Mouse (Mus musculus) hindbrain, postnatal 0 days (tissue): ENCODE results near the gene Ttc28. TPM values are rescaled to one million over a fixed set of nuclear protein-coding genes. Genes with fewer than 3 reads are reported as not detected.

Experiments
- ATAC-seq: fragments of 200-750 bp; cut with Nextera tagmentation; 2 replicates; pipeline ENCODE4 v1.8.0; 2017; ENCODE audit warnings: mild to moderate bottlenecking, moderate TSS enrichment, moderate library complexity
- DNase-seq: peaks from one replicate; pipeline ENCODE4 v3.0.0-alpha.2; 2015; ENCODE audit warnings: low spot score
- H3K27ac ChIP-seq: fragments of 300-500 bp; sonication (generic); 2 replicates; pipeline ENCODE4 v1.5.1; 2014; ENCODE audit warnings: mild to moderate bottlenecking
- H3K27me3 ChIP-seq: fragments of 300-500 bp; sonication (generic); 2 replicates; pipeline ENCODE4 v1.6.1; 2014; ENCODE audit warnings: low read length, mixed read lengths; ENCODE audit not compliant: insufficient read depth
- H3K36me3 ChIP-seq: fragments of 300-500 bp; sonication (generic); 2 replicates; pipeline ENCODE4 v1.6.1; 2014; ENCODE audit warnings: low read length, mixed read lengths; ENCODE audit not compliant: insufficient read depth
- H3K4me1 ChIP-seq: fragments of 300-500 bp; sonication (generic); 2 replicates; pipeline ENCODE4 v1.6.1; 2014; ENCODE audit warnings: antibody characterized with exemption, low read length, mixed read lengths; ENCODE audit not compliant: insufficient read depth
- H3K4me2 ChIP-seq: fragments of 300-500 bp; sonication (generic); 2 replicates; pipeline ENCODE4 v1.6.1; 2014; ENCODE audit warnings: low read depth, mild to moderate bottlenecking, low read length, moderate library complexity, mixed read lengths
- H3K4me3 ChIP-seq: fragments of 300-500 bp; sonication (generic); 2 replicates; pipeline ENCODE4 v1.5.1; 2014; ENCODE audit warnings: low read length
- H3K9ac ChIP-seq: fragments of 300-500 bp; sonication (generic); replicated peaks from 2 replicates; pipeline ENCODE4 v1.6.1; 2014; ENCODE audit warnings: mild to moderate bottlenecking, low read length, moderate library complexity, mixed read lengths
- H3K9me3 ChIP-seq: fragments of 300-500 bp; sonication (generic); 2 replicates; pipeline ENCODE4 v1.6.1; 2016; ENCODE audit warnings: low read length, mixed read lengths
- CTCF ChIP-seq: IDR thresholded peaks from 2 replicates; pipeline ENCODE4 v1.5.1; 2016; ENCODE audit warnings: antibody characterized with exemption, control low read depth, low read depth
- WGBS: fragments of 180-500 bp; shearing (Covaris S2); extraction: QIAGEN DNeasy Blood & Tissue Kit; methylation state at CpG from one replicate; pipeline ENCODE4 v1.1.7; 2014; 5-methylcytosine and 5-hydroxymethylcytosine counted together
- polyA plus RNA-seq: library from polyadenylated mRNA; unstranded; fragments of >200 nt; fragmentation: Nextera tagmentation; extraction: Ambion mirVana; gene quantifications from 2 replicates; pipeline ENCODE4 v1.2.1, GENCODE M21; 2015
- total RNA-seq: library from RNA; depleted of rRNA; stranded (reverse); fragments of >200 nt; gene quantifications from 2 replicates; pipeline ENCODE4 v1.2.3, GENCODE M21; 2014

Ttc28 gene
- total and polyA plus RNA-seq, 2 experiments from 2014 or later = 11.1 to 49.8 TPM

DNA sequence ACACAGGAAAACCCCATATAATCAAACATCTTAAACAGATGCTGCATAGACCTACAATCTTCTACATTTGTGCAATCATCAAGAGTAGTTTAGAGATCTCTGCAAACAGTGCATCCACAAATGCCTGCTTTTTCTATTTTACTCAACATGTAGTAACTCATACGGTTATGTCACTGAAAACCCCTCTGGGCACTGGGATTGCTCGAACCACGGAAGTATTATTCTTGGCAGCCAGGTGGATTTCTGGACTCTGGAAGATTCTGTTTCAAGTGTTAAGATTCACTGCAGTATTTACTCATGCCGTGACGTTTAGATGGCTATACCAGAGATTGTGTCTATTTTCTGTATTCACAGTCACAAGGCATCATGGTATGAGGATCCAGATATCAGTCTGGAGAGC lies 101.0 kb downstream of the Ttc28 start:
- H3K9me3 ChIP-seq = no peaks in the 10 kb centered on the region
- DNase-seq (peak; percentile 42), ATAC-seq (no peak)
- peaks cover 6% of the 10 kb centered on the region; the same call in 1 of the 2 replicates for H3K4me1 ChIP-seq
- H3K4me3 ChIP-seq = peak overlapping the region; percentile 84
- no peaks in the 10 kb centered on the region for H3K36me3 ChIP-seq
- no peak for TF ChIP-seq CTCF
- H3K27ac ChIP-seq = peak overlapping the region; percentile 87
- WGBS = 29% methylated on average over 5 of the region's 5 CpGs
- peak overlapping the region; percentile 93 for H3K9ac ChIP-seq
- H3K4me2 ChIP-seq = peak overlapping the region; percentile 86
- no peaks in the 10 kb centered on the region for H3K27me3 ChIP-seq

DNA sequence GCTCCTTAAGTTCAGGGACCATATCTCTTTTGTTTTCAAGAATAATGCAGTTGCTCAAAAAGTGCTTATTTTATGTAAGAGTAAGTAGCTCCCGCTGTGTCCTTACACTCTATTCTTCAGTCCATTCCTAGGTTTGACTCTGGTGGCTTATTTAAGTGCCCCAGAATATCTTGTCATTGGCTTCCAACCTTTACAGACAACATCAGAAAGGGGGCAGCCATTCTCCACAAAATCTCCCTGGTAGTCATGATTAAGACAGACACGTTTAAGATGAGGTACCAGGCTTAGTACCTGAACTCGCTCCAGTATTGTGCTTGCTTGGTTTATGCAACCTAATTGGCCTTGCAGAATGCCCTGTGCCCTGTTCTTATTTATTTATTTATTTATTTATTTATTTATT lies 102.8 kb downstream of the Ttc28 start:
- no peak for ATAC-seq
- no peaks in the 10 kb centered on the region for H3K9me3 ChIP-seq
- H3K36me3 ChIP-seq = no peaks in the 10 kb centered on the region
- H3K4me1 ChIP-seq = peaks cover 6% of the 10 kb centered on the region; the same call in 1 of the 2 replicates
- TF ChIP-seq CTCF = peak; percentile 60
- no peaks in the 10 kb centered on the region for H3K27me3 ChIP-seq
- WGBS = 53% methylated on average over 3 of the region's 3 CpGs
- H3K9ac ChIP-seq = no peak overlapping the region
- no peak overlapping the region for H3K4me3 ChIP-seq
- H3K27ac ChIP-seq = no peak overlapping the region
- DNase-seq = peak; percentile 75
- H3K4me2 ChIP-seq = peak overlapping the region; percentile 86

- no peak overlapping the region for H3K4me2 ChIP-seq
- ATAC-seq = no peak
Observed at GRCm38 (mm10) chr5:110984136-110984681, 104.6 kb downstream of the Ttc28 start.

GRCm38 (mm10) chr5:110996835-110997539 lies 117.4 kb downstream of the Ttc28 start:
- no peaks in the 10 kb centered on the region for H3K36me3 ChIP-seq
- peak overlapping the region; percentile 12 for H3K27ac ChIP-seq
- ATAC-seq (peak; percentile 71), DNase-seq (peak; percentile 53)
- peaks cover 10% of the 10 kb centered on the region; the same call in 1 of the 2 replicates for H3K4me1 ChIP-seq
- no peak overlapping the region for H3K4me3 ChIP-seq
- peak; percentile 32 for TF ChIP-seq CTCF
- H3K9ac ChIP-seq = no peak overlapping the region; the same call in 1 of the 2 replicates
- no peaks in the 10 kb centered on the region for H3K9me3 ChIP-seq
- 56% methylated on average over 13 of the region's 13 CpGs for WGBS
- H3K4me2 ChIP-seq = 0 out of 2 replicates have a peak overlapping the region, but pooled peaks have one; percentile 6
- no peaks in the 10 kb centered on the region for H3K27me3 ChIP-seq

More at GRCm38 (mm10) chr5:110984136-110984681, 104.6 kb downstream of the Ttc28 start:
- Histone ChIP-seq H3K27ac (no peak overlapping the region), H3K4me1 (peaks cover 6% of the 10 kb centered on the region; the same call in 1 of the 2 replicates), H3K9me3 (no peaks in the 10 kb centered on the region), H3K4me3 (no peak overlapping the region), H3K36me3 (no peaks in the 10 kb centered on the region), H3K9ac (no peak overlapping the region), H3K27me3 (no peaks in the 10 kb centered on the region)
- WGBS = 73% methylated on average over 6 of the region's 6 CpGs
- DNase-seq = no peak
- TF ChIP-seq CTCF = no peak

DNA sequence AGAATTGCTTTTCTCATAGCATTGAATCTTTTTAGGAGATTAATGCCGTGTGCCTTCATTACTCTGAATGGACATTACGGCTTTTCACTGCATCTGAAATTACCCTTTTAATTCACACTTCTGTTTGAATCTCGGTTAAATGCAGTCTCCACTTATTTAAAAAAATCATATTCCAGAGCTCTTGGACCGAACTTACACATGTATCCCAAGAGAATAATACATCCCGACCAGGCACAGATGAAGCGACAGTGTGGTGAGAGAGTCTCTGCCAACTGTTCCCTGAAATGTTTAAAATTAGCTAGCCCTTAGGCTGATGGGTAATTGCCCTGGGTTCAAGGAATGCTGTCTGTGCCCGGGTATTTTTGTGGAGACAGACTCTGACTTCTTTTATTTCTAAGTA lies 118.1 kb downstream of the Ttc28 start:
- Histone ChIP-seq H3K9ac (no peak overlapping the region), H3K9me3 (no peaks in the 10 kb centered on the region), H3K4me3 (no peak overlapping the region), H3K27me3 (no peaks in the 10 kb centered on the region), H3K4me2 (no peak overlapping the region), H3K36me3 (no peaks in the 10 kb centered on the region), H3K27ac (no peak overlapping the region), H3K4me1 (peaks cover 10% of the 10 kb centered on the region; the same call in 1 of the 2 replicates)
- DNase-seq (no peak), ATAC-seq (no peak)
- WGBS = 44% methylated on average over 7 of the region's 7 CpGs
- no peak for TF ChIP-seq CTCF

GRCm38 (mm10) chr5:110998298-110998697 lies 118.7 kb downstream of the Ttc28 start:
- Histone ChIP-seq H3K4me3 (no peak overlapping the region), H3K4me2 (no peak overlapping the region), H3K9ac (no peak overlapping the region), H3K36me3 (no peaks in the 10 kb centered on the region), H3K27me3 (no peaks in the 10 kb centered on the region), H3K9me3 (no peaks in the 10 kb centered on the region), H3K27ac (no peak overlapping the region), H3K4me1 (peaks cover 10% of the 10 kb centered on the region; the same call in 1 of the 2 replicates)
- TF ChIP-seq CTCF = no peak
- DNase-seq (no peak), ATAC-seq (no peak)
- 51% methylated on average over 4 of the region's 4 CpGs for WGBS

GRCm38 (mm10) chr5:111000953-111001352 lies 121.3 kb downstream of the Ttc28 start:
- Histone ChIP-seq H3K9me3 (no peaks in the 10 kb centered on the region), H3K27ac (no peak overlapping the region), H3K9ac (no peak overlapping the region), H3K4me2 (no peak overlapping the region), H3K27me3 (no peaks in the 10 kb centered on the region), H3K4me1 (peaks cover 10% of the 10 kb centered on the region; the same call in 1 of the 2 replicates), H3K36me3 (no peaks in the 10 kb centered on the region), H3K4me3 (no peak overlapping the region)
- ATAC-seq (no peak), DNase-seq (no peak)
- peak; percentile 44; the same call in 1 of the 2 replicates for TF ChIP-seq CTCF
- WGBS = 69% methylated on average over 5 of the region's 5 CpGs
